Mouse (Mus musculus): ENCODE results near the gene Rbp4. TPM values are rescaled to one million over a fixed set of nuclear protein-coding genes. Genes with fewer than 3 reads are reported as not detected.
A peak's percentile ranks its signal among the peaks of the same experiment; 100 is the strongest.

Gene Rbp4
- polyA plus RNA-seq, 1 experiment from 2014 or later = 2.2 TPM

DNA sequence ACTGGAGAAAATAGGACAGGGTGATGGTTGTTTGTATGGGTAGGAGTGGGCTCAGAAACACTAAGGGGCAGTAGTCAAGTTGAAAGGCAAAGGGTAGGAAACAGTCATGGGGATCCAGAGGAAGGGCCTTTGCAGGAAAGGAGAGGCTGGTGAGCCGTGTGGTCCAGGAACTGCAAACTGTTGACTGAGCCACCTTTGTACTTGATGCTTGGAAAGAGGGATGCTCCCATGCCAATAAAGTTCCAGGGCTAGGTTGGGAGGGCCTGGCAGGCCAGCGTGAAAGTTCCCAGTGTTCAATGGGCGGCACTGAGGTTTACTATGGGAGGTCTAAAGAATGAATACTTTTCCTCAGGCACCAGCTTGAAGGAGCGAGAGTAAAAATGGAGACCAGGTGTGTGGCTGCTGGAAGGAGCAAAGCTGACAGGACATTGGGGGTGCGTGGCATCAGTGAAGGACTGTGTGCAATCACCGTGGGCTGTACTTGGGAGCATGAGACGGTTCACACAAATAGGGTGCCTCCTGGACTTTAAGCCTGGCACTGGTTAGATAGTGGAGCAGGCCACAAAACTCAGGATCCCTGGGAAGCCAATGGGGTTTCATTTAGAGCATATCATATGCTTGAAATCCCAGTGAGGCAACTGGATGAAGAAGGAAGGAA, 10.1 kb downstream of the Rbp4 start:
- 90% methylated on average over 7 of the region's 7 CpGs for WGBS
- Histone ChIP-seq H3K9me3 (no peaks in the 10 kb centered on the region), H3K27ac (no peak overlapping the region), H3K27me3 (ENCODE audit: insufficient read depth, poor library complexity, severe bottlenecking) (no peaks in the 10 kb centered on the region), H3K36me3 (no peaks in the 10 kb centered on the region), H3K4me3 (no peak overlapping the region), H3K4me1 (replicated peaks) (no peaks in the 10 kb centered on the region)
- no peak for DNase-seq (ENCODE audit: low spot score)

DNA sequence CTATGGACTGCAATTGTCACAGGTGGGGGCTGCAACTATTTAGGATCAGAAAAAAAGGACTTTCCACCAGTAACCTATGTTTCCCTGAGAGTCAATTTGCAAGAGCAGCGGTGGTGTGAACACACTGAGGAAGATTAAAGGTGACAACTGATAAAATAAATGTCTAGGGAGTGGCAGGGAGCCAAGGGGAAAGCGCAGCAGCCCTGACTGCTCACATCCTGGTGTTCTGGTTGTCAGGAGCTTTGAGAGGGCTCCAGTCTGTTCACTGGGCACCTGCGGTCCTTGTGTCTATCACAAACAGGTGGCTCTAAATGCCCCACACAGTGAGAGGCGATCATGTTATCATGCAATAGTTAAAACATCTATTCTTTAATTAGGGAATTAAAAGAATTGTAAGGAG, 12.5 kb downstream of the Rbp4 start:
- no peaks in the 10 kb centered on the region for H3K36me3 ChIP-seq
- no peaks in the 10 kb centered on the region for H3K9me3 ChIP-seq
- H3K27me3 ChIP-seq (ENCODE audit: insufficient read depth, poor library complexity, severe bottlenecking) = no peaks in the 10 kb centered on the region
- DNase-seq (ENCODE audit: low spot score) = no peak
- H3K4me3 ChIP-seq = no peak overlapping the region
- 53% methylated on average over 4 of the region's 4 CpGs for WGBS
- H3K27ac ChIP-seq = no peak overlapping the region
- H3K4me1 ChIP-seq (replicated peaks) = no peaks in the 10 kb centered on the region

DNA sequence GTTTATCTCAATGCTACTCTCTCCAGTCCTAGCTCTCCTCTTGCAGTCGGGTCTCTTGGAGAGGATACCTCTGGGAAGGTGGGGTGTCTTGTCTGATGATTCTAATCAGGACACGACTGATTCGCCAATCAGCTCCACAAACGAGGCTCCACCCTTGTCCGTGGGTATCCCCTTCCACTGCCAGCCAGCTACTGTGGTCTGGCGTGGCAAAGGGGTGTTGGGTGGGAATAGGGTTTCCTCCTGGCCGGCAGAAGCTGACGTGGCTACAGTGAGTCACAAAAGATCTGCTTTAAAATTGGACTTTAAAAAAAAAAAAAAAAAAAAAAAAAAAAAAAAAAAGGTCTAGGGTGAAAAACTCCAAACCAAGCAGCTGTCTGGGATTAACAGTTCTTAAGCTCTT, 14.0 kb downstream of the Rbp4 start:
- H3K4me1 ChIP-seq (replicated peaks) = no peaks in the 10 kb centered on the region
- H3K9me3 ChIP-seq = no peaks in the 10 kb centered on the region
- H3K4me3 ChIP-seq = no peak overlapping the region
- no peaks in the 10 kb centered on the region for H3K27me3 ChIP-seq (ENCODE audit: insufficient read depth, poor library complexity, severe bottlenecking)
- 87% methylated on average over 8 of the region's 8 CpGs for WGBS
- no peak overlapping the region for H3K27ac ChIP-seq
- no peaks in the 10 kb centered on the region for H3K36me3 ChIP-seq
- DNase-seq (ENCODE audit: low spot score) = no peak

DNA sequence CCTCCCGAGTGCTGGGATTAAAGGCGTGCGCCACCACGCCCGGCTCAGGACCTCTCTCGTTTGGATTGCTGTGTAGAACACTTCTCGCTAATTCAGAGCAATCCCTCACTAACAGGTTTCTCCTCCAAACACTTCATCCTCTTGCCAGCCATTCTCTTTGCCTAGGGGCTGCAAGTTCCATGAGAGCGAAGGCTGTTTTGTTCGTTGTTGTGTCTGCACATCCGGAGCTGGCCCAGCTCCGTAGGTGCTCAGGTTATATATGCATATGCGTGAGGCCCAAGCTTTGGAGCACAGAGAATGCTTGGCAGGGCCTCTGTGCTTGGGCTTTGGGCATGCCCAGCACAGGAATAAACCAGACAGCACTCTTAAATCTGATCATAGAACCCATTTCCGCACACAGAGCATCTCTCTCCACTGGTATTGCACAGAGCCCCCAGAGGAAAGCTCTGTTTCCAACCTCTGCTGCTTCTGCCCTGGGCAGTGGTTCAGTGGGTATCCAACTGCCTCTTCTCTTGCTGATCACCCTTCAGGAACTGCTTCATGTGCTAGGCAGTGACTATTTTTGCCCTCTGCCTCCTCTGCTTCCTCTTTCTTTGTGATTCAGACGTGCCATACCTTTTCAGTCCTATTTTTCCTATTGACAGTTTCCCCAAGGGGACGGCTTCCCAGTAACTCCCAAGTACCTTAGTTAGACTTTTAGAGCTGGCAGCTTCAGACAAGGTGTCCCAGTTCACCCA, 15.4 kb downstream of the Rbp4 start:
- no peak for DNase-seq (ENCODE audit: low spot score)
- WGBS = 92% methylated on average over 15 of the region's 15 CpGs
- Histone ChIP-seq H3K4me1 (replicated peaks) (no peaks in the 10 kb centered on the region), H3K36me3 (no peaks in the 10 kb centered on the region), H3K27ac (no peak overlapping the region), H3K4me3 (no peak overlapping the region), H3K9me3 (no peaks in the 10 kb centered on the region), H3K27me3 (ENCODE audit: insufficient read depth, poor library complexity, severe bottlenecking) (no peaks in the 10 kb centered on the region)

DNA sequence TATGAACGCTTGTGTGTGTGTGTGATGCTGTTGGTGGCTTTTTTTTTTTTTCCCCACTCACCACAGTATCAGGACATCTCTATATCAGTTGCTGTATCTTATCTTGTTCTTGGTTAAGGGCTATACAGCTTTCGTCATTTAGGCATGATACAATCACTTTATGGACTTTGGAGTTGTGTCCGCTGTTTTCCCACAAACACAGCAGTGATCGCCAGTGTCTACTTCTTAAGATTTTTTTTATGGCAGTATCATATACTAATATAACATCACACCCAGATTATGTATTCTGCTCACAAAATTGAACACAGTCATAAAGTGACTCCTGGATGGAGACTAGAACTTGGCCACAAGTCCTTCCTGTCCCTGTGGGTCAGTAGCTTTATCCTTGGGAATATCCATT, 17.2 kb downstream of the Rbp4 start:
- 91% methylated on average over 4 of the region's 4 CpGs for WGBS
- H3K4me3 ChIP-seq = no peak overlapping the region
- DNase-seq (ENCODE audit: low spot score) = no peak
- no peaks in the 10 kb centered on the region for H3K36me3 ChIP-seq
- H3K27me3 ChIP-seq (ENCODE audit: insufficient read depth, poor library complexity, severe bottlenecking) = no peaks in the 10 kb centered on the region
- no peaks in the 10 kb centered on the region for H3K4me1 ChIP-seq (replicated peaks)
- no peak overlapping the region for H3K27ac ChIP-seq
- no peaks in the 10 kb centered on the region for H3K9me3 ChIP-seq

DNA sequence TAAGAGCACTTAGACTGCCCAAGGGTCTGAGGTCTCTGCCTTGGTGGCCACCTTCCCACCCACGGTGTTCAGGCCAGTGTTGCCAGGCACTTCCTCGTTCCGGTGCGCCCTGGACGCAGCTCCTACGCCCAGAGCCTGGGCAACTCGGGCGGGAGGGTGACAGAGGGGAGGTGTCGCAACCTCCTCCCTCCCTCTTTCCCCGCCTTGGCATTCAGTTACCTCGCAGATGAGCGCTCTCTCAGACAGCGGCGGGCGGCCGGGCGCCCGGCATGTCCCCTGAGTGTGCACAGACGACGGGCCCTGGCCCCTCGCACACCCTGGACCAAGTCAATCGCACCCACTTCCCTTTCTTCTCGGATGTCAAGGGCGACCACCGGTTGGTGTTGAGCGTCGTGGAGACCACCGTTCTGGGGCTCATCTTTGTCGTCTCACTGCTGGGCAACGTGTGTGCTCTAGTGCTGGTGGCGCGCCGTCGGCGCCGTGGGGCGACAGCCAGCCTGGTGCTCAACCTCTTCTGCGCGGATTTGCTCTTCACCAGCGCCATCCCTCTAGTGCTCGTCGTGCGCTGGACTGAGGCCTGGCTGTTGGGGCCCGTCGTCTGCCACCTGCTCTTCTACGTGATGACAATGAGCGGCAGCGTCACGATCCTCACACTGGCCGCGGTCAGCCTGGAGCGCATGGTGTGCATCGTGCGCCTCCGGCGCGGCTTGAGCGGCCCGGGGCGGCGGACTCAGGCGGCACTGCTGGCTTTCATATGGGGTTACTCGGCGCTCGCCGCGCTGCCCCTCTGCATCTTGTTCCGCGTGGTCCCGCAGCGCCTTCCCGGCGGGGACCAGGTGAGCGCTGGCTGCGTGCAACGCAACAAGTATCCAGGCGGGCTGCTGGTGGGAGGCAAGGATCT, 28.0 kb downstream of the Rbp4 start, which contains the start of gene Ffar4:
Gene Ffar4, plus strand, starts transcription at position 214 of the 901 bp plus-strand sequence.
- no peak within 1 kb of the TSS for H3K27ac ChIP-seq
- no peaks in the 10 kb centered on the region for H3K36me3 ChIP-seq
- peak within 1 kb of the TSS; percentile 49 for H3K4me3 ChIP-seq
- peaks cover 14% of the 10 kb centered on the region for H3K4me1 ChIP-seq (replicated peaks)
- H3K27me3 ChIP-seq (ENCODE audit: insufficient read depth, poor library complexity, severe bottlenecking) = peaks cover 67% of the 10 kb centered on the region
- peak; percentile 51 for DNase-seq (ENCODE audit: low spot score)
- H3K9me3 ChIP-seq = no peaks in the 10 kb centered on the region
- 1% methylated on average over 77 of the region's 77 CpGs for WGBS

DNA sequence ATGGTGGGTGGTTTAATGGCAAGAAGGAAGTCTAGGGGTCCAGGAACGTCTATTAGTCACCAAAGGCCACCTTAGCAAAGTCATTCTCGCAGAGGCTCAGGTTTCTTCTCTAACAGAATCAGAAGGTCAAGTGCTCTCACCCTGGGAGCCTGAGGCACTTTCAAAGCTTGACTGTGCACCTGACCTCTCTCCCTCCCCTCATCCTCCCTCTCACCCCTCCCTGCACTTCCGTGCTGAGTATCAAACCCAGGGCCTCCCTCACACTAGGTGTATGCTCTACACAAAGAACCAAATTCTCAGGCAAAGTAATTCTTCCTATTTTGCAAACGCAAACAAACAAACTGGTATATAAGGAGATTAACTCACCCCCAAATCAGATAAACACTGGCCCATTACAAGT, 28.9 kb downstream of the Rbp4 start:
- no peak for DNase-seq (ENCODE audit: low spot score)
- H3K27me3 ChIP-seq (ENCODE audit: insufficient read depth, poor library complexity, severe bottlenecking) = peaks cover 65% of the 10 kb centered on the region
- WGBS = 8% methylated on average over 4 of the region's 4 CpGs
- H3K4me3 ChIP-seq = no peak overlapping the region
- H3K36me3 ChIP-seq = no peaks in the 10 kb centered on the region
- H3K9me3 ChIP-seq = no peaks in the 10 kb centered on the region
- H3K4me1 ChIP-seq (replicated peaks) = peaks cover 19% of the 10 kb centered on the region
- H3K27ac ChIP-seq = no peak overlapping the region

DNA sequence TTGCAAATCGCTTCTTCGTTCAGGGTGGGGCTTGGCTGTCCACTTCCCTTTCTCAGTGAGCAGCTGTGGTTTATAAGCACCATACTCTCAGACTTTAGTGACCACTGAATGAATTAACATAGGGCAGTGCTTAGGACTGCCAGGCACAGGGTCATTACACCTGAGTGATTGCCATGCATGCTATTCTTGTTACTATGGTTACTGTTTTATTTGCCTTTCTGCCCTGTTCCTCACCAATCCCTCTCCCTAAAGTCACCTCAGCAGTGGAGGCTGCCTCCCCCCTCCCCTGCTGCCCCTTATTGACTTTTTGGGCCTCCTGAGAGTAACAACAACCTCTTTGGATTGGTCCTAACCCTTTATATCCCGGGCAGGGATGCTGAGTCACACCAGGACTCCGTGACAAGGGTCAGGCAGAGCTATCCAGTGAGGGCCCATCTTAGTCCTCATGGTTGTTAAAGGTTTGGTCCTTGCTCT, 33.5 kb downstream of the Rbp4 start:
- Histone ChIP-seq H3K4me1 (replicated peaks) (peaks cover 6% of the 10 kb centered on the region), H3K9me3 (no peaks in the 10 kb centered on the region), H3K27ac (no peak overlapping the region), H3K36me3 (no peaks in the 10 kb centered on the region), H3K27me3 (ENCODE audit: insufficient read depth, poor library complexity, severe bottlenecking) (peaks cover 31% of the 10 kb centered on the region), H3K4me3 (no peak overlapping the region)
- DNase-seq (ENCODE audit: low spot score) = no peak
- 55% methylated on average over 4 of the region's 4 CpGs for WGBS

DNA sequence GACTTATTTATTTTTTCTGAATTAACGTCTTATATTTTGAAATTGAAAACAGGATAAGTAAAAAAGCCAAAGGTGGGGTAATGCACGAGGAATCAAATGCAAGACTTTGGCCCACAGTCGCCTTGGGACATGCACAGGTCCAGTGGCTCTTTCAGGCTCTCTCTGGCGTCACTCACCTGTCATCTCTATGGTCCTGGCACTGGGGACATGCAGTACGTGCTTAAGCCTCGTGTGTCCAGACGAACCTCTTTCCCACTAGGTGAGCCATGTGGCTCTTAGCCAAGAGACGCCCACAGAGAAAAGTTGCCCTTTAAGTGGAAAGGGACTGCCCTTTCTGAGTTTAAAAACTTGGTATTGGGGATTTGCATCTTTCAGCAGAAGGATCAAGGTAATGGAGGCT, 35.7 kb downstream of the Rbp4 start:
- WGBS = 89% methylated on average over 8 of the region's 8 CpGs
- no peak overlapping the region for H3K27ac ChIP-seq
- no peak for DNase-seq (ENCODE audit: low spot score)
- no peaks in the 10 kb centered on the region for H3K36me3 ChIP-seq
- H3K4me3 ChIP-seq = no peak overlapping the region
- H3K27me3 ChIP-seq (ENCODE audit: insufficient read depth, poor library complexity, severe bottlenecking) = peaks cover 13% of the 10 kb centered on the region; the same call in 1 of the 2 replicates
- H3K9me3 ChIP-seq = no peaks in the 10 kb centered on the region
- peaks cover 6% of the 10 kb centered on the region; the same call in 1 of the 2 replicates for H3K4me1 ChIP-seq (replicated peaks)

DNA sequence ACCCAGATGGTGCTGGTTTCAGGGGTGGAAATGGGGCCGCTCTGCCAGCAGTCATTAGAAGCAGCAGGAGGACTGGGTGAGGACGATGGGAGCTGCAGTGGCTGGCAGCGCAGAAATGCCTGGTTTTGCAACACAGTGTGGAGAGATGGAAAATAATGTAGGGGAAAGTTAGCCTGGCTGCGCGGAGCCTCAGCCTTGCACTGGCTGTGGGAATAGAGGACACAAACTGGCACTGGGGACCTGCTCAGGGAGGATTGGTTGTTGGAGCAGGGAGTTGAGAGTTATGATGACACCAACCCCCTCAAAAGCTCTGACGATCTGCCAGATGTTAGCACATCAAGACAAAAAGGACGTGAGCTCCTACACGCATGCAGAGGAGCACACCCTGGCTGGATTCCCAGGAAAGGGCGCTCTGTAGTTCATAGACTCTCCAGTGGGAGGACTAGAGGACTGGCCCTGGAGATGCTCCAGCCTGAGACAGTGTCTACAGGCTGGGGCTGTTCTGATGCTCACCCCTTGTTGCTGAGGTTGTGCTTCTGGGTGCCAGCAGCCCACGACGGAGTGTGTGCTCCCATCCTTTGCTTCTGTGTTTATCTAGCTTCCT, 38.0 kb downstream of the Rbp4 start:
- Histone ChIP-seq H3K27ac (no peak overlapping the region), H3K27me3 (ENCODE audit: insufficient read depth, poor library complexity, severe bottlenecking) (0 out of 2 replicates have a peak, but pooled peaks cover 3% of the 10 kb centered on the region), H3K4me1 (replicated peaks) (peaks cover 6% of the 10 kb centered on the region; the same call in 1 of the 2 replicates), H3K4me3 (no peak overlapping the region), H3K36me3 (no peaks in the 10 kb centered on the region), H3K9me3 (no peaks in the 10 kb centered on the region)
- DNase-seq (ENCODE audit: low spot score) = peak; percentile 7
- 68% methylated on average over 11 of the region's 11 CpGs for WGBS

DNA sequence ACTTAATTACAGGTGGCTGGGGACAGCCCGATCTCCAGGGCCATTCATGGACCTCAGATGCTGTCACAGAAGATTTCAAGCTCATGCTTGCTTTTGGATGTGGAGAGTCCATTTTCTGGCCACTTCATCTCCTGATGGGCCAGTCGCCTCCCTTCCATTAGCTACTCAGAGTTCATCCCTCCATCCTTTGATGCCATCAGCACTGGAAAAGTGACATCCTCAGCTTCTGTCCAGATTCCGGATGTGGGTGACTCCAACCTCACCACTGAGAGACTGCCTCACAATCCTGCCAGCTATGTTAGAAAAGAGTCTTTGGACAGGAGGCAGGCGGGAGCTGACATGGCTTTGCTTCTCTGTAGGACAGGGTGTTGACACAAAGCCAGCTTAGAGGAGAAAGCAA, 39.2 kb downstream of the Rbp4 start:
- DNase-seq (ENCODE audit: low spot score) = no peak
- H3K9me3 ChIP-seq = no peaks in the 10 kb centered on the region
- no peak overlapping the region for H3K4me3 ChIP-seq
- H3K36me3 ChIP-seq = no peaks in the 10 kb centered on the region
- WGBS = 88% methylated on average over 4 of the region's 4 CpGs
- H3K27me3 ChIP-seq (ENCODE audit: insufficient read depth, poor library complexity, severe bottlenecking) = 0 out of 2 replicates have a peak, but pooled peaks cover 3% of the 10 kb centered on the region
- no peak overlapping the region for H3K27ac ChIP-seq
- H3K4me1 ChIP-seq (replicated peaks) = no peaks in the 10 kb centered on the region

DNA sequence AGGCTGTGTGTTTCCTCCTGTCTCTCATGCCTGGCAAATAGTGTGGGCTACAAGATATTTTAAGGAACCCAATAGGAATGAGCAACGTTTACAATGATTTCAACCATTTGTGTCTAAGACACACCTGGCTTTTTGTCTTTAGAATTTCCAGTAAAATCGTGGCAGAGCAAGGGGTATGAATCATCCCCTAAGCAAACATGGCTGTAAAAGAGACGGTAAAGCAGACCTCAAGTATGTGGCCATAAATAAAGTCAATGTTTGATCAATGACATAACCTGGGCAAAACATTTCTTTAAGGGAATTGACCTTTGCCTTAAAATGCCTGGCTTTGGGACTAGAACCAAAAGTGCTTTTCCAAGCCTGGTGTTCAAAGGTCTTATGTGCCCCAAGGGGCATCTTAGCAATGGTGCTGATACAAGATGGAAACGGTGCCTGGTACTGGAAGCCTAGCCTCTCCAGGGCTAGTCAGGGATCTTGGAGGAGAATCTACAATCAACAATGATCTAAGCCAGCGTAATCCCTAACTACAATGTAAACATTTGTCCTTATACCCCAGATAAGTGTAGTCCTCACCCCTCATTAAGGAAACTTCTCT, 42.1 kb downstream of the Rbp4 start:
- no peaks in the 10 kb centered on the region for H3K4me1 ChIP-seq (replicated peaks)
- DNase-seq (ENCODE audit: low spot score) = no peak
- H3K36me3 ChIP-seq = no peaks in the 10 kb centered on the region
- no peak overlapping the region for H3K4me3 ChIP-seq
- 78% methylated on average over 5 of the region's 5 CpGs for WGBS
- H3K27ac ChIP-seq = no peak overlapping the region
- no peaks in the 10 kb centered on the region for H3K9me3 ChIP-seq
- 0 out of 2 replicates have a peak, but pooled peaks cover 3% of the 10 kb centered on the region for H3K27me3 ChIP-seq (ENCODE audit: insufficient read depth, poor library complexity, severe bottlenecking)
